Mouse (Mus musculus) heart, adult 9 months (tissue): ENCODE results near the gene Ube2v1.

ENCODE experiments used
- DNase-seq, 2 experiments: peaks; one replicate each; pipeline ENCODE4 v3.0.0; 2022; ENCODE audit warnings: low spot score in 2 of 2

The Ube2v1 gene

GRCm38 (mm10) chr2:167594444-167594934, 37.4 kb downstream of the Ube2v1 start:
- DNase-seq, result peak; percentile 96 to 97

GRCm38 (mm10) chr2:167593551-167594250, 38.2 kb downstream of the Ube2v1 start:
- no peak for DNase-seq

GRCm38 (mm10) chr2:167588774-167589577, 42.9 kb downstream of the Ube2v1 start:
- peak; percentile 77 to 88 for DNase-seq

DNA sequence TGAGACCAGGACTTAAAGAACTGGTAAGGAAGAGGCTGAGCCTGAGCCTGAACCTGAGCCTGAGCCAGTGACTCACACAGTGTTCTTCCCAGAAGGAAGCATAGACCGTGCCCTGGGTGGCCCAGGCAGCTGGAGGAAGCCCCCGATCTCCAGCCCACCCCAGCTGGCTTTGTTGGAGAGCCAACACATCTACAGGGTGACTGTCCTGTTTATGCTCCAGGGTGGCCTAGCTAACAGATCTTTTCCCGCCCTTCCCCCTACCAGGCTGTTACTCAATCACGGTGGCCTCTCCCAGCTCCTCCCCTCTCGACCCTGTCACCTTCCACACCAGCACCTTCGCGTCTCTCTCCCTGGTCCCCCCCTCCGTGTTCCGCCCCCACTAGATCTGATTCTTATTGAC, 44.9 kb downstream of the Ube2v1 start:
- no peak for DNase-seq

GRCm38 (mm10) chr2:167586041-167586440, 45.9 kb downstream of the Ube2v1 start:
- DNase-seq, result peak in 1 of 2 experiments; percentile 66

DNA sequence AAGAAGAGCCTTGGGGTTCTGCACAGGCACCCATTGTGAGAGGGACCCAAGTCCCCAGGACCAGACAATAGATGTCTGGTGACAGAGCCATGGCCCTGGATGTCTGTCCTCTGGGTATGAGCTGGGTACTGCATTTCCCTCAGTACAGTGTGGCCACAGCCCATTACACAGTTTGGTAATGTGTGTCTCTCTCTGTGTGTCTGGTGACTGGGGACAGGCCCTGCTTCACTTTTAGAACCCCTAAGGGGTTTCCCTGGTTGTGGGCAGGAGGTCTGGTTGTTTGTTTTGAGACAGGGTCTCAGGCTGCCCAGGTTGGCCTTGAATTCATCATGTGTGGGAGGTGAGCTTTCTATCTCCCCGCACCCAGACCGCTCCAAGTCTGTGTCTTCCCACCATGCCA, 46.6 kb downstream of the Ube2v1 start:
- DNase-seq, result no peak

GRCm38 (mm10) chr2:167583161-167583952, 48.5 kb downstream of the Ube2v1 start:
- DNase-seq, result peak in 1 of 2 experiments; percentile 12

GRCm38 (mm10) chr2:167578521-167578920, 53.4 kb downstream of the Ube2v1 start:
- DNase-seq, result no peak

DNA sequence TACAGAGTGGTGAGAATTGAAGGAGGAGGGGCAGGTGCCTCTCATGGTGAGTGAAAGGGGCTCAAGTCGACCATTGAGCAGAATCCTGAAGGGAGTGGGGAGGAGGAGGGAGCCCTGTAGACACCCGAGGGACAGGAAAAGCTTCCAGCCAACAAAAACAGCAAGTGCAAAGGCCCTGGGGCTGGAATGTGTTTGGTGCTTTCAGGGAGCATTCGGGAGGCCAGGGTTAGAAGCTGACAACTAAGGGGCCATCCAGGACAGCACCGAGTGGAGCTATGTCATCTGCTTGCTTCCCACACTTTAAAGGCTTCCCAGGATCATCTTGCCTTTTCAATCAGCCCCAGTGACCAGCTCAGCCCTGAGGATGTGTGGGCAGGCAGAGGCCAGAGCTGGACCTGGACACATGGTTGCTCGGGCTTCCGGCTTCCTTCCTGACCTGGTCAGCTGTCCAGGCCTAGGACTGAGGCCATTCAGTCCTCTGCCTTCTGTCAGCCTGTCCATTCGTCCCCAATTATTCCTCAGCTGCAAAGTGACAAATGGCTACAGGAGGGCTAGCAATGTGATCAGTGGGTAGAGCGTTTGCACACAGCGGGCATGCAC, 54.6 kb downstream of the Ube2v1 start:
- DNase-seq, result no peak

- DNase-seq, result no peak
Observed at GRCm38 (mm10) chr2:167576121-167576620, 55.7 kb downstream of the Ube2v1 start.

- DNase-seq, result no peak
Observed at GRCm38 (mm10) chr2:167575581-167575980, 56.3 kb downstream of the Ube2v1 start.

DNA sequence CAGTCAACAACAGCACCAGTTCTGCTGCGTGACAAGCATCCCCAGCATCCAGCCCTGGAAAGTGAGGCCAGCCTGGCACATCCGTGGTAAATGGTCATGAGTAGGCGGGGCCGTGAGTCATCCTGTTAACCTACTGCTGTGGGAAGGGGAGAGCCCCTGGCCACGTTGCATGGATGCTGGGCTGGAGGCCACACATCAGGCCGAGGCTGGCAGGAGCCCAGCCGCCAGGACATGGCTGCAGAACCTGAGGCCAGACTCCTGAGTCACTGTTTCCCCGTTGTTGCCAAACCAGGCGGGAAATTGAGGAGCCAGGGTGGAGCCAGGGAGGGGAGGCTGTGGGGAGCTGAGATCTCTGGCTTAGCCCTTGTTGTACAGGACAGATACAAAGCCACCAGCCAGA, 57.1 kb downstream of the Ube2v1 start:
- peak; percentile 84 to 88 for DNase-seq

- no peak for DNase-seq
Observed at GRCm38 (mm10) chr2:167571442-167572220, 60.3 kb downstream of the Ube2v1 start.

GRCm38 (mm10) chr2:167570815-167571214, 61.1 kb downstream of the Ube2v1 start:
- no peak for DNase-seq

DNA sequence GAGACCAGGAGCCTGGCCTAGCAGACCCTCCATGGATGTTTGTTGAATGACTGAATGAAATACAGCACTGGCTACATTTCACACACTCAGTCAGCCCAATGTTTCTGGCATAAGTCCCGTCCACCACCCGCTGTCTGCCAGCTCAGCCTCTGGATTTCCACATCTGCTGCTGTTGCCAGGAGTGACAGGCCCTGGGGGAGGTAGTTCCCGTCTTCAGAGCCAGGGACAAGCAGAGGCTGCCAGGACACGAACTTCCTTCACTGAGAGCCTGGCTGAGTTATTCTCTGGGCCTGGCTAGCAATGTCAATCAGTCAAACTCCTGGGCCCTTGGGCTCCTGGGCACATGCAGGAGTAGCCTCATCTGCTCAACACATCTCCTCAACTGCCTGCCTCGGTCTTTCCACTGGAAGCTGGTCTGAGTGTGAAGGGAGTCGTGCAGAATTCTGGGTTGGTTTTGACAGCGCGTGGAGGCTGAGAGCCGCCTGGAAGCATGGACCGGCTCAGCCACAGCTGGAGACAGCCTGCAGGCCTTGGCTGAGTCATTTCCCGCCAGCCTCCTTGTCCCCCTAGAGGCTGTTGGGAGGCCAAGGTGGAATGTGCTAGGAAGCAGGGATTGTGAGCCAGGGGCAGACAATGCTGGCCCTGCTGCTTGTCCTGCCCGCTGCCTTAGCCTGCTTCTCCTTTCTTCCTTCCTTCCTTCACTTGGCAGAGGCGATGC, 61.8 kb downstream of the Ube2v1 start:
- peak; percentile 88 to 91 for DNase-seq

DNA sequence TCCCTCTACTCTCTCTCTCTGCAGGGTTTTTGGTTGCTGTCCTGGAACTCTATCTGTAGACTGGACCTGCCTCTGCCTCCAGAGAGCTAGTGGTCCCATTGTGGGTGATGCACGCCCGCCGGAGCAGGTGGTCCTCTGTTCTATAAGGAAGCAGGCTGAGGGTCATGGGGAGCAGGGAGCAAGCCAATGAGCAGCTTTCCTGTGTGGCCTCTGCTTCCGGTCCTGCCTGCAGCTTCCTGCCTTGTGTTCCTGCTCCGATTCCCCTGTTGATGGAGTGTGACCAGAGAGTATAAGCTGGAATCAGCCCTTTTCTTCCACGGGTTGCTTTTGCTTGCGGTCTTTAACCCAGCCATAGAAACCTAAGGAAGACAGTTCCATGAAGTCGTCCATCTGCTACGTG, 63.8 kb downstream of the Ube2v1 start:
- no peak for DNase-seq

GRCm38 (mm10) chr2:167565682-167566081, 66.2 kb downstream of the Ube2v1 start:
- DNase-seq, result peak; percentile 88 to 91

GRCm38 (mm10) chr2:167565312-167565656, 66.6 kb downstream of the Ube2v1 start:
- no peak for DNase-seq

GRCm38 (mm10) chr2:167564551-167565311, 67.2 kb downstream of the Ube2v1 start:
- no peak for DNase-seq
